Mouse (Mus musculus) midbrain, embryonic 13.5 days (tissue): ENCODE measurements around the gene Arl4c. TPM values are rescaled to one million over a fixed set of nuclear protein-coding genes. Genes with fewer than 3 reads are reported as not detected.

Experiments used
- ATAC-seq: fragments of 200-750 bp; cut with Nextera tagmentation; 2 replicates; pipeline ENCODE4 v1.8.0; 2017; ENCODE audit warnings: mild to moderate bottlenecking, moderate TSS enrichment, moderate library complexity
- H3K27ac ChIP-seq: fragments of 300-500 bp; sonication (generic); 2 replicates; pipeline ENCODE4 v1.5.1; 2015; ENCODE audit warnings: inconsistent platforms, mild to moderate bottlenecking, moderate library complexity
- H3K27me3 ChIP-seq: fragments of 300-500 bp; sonication (generic); 2 replicates; pipeline ENCODE4 v1.6.1; 2015; ENCODE audit warnings: mild to moderate bottlenecking, inconsistent platforms
- H3K36me3 ChIP-seq: fragments of 300-500 bp; sonication (generic); 2 replicates; pipeline ENCODE4 v1.6.1; 2015; ENCODE audit warnings: mild to moderate bottlenecking, inconsistent platforms
- H3K4me1 ChIP-seq: fragments of 300-500 bp; sonication (generic); replicated peaks from 2 replicates; pipeline ENCODE4 v1.6.1; 2015; ENCODE audit warnings: inconsistent platforms
- H3K4me2 ChIP-seq: fragments of 300-500 bp; sonication (generic); replicated peaks from 2 replicates; pipeline ENCODE4 v1.6.1; 2015; ENCODE audit warnings: moderate library complexity, mild to moderate bottlenecking, inconsistent platforms
- H3K4me3 ChIP-seq: fragments of 300-500 bp; sonication (generic); replicated peaks from 2 replicates; pipeline ENCODE4 v1.5.1; 2015; ENCODE audit warnings: mild to moderate bottlenecking, inconsistent platforms
- H3K9ac ChIP-seq: fragments of 300-500 bp; sonication (generic); replicated peaks from 2 replicates; pipeline ENCODE4 v1.6.1; 2015; ENCODE audit warnings: mild to moderate bottlenecking, inconsistent platforms
- H3K9me3 ChIP-seq: fragments of 300-500 bp; sonication (generic); 2 replicates; pipeline ENCODE4 v1.6.1; 2016; ENCODE audit warnings: mild to moderate bottlenecking, inconsistent platforms
- WGBS: fragments of 180-500 bp; shearing (Covaris S2); methylation state at CpG from one replicate; pipeline ENCODE4 v1.1.7; 2015; 5-methylcytosine and 5-hydroxymethylcytosine counted together
- polyA plus RNA-seq: library from polyadenylated mRNA; unstranded; fragments of >200 nt; fragmentation: Nextera tagmentation; extraction: Ambion mirVana; gene quantifications from 2 replicates; pipeline ENCODE4 v1.2.1, GENCODE M21; 2015

The Arl4c gene
- polyA plus RNA-seq, result 45.6 and 47.7 TPM in 2 replicates

- 1% methylated on average over 83 of the region's 91 CpGs for WGBS
- ATAC-seq, result peak; percentile 88
These were observed at the start of gene Arl4c for GRCm38 (mm10) chr1:88701870-88702661. Gene Arl4c (minus strand): TSS chr1:88702221.

DNA sequence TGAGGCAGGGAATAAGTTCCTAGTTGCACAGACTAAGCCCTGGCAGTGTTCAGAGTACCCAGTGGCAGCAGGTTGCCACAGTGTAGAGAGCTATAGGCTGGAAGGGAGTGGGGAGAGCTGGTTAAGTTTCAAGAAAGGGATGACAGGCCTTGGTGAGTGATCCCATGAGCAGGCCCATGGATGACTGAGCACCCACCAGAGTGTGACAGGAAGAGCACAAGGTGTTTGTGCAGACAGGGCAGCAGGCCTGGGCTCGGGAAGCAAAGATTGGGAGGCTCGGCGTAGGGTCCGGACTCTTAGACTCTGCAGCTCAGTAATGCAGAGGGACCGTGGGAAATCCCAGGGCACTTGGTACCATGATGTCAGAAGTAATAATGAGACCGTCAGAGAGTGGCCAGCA, 49.3 kb upstream of the Arl4c start:
- Histone ChIP-seq H3K9ac (no peak overlapping the region; the same call in 1 of the 2 replicates), H3K36me3 (no peaks in the 10 kb centered on the region), H3K9me3 (no peaks in the 10 kb centered on the region), H3K27me3 (peaks cover 3% of the 10 kb centered on the region; the same call in 1 of the 2 replicates), H3K27ac (no peak overlapping the region), H3K4me3 (no peak overlapping the region), H3K4me2 (no peak overlapping the region), H3K4me1 (peaks cover 11% of the 10 kb centered on the region; the same call in 1 of the 2 replicates)
- WGBS, result 64% methylated on average over 6 of the region's 6 CpGs
- 0 out of 2 replicates have a peak, but pooled peaks have one; percentile 27 for ATAC-seq

More at GRCm38 (mm10) chr1:88701870-88702661, at the start of gene Arl4c:
- peak within 1 kb of the TSS; percentile 75 for H3K4me2 ChIP-seq
- peak within 1 kb of the TSS; percentile 98 for H3K27ac ChIP-seq
- H3K4me1 ChIP-seq, result peaks cover 34% of the 10 kb centered on the region
- H3K9ac ChIP-seq, result peak within 1 kb of the TSS; percentile 100
- H3K27me3 ChIP-seq, result peaks cover 5% of the 10 kb centered on the region; the same call in 1 of the 2 replicates
- peak within 1 kb of the TSS; percentile 95 for H3K4me3 ChIP-seq
- no peaks in the 10 kb centered on the region for H3K9me3 ChIP-seq
- H3K36me3 ChIP-seq, result peaks cover 11% of the 10 kb centered on the region

GRCm38 (mm10) chr1:88750576-88750975, 48.6 kb upstream of the Arl4c start:
- H3K9me3 ChIP-seq, result no peaks in the 10 kb centered on the region
- no peak for ATAC-seq
- H3K9ac ChIP-seq, result no peak overlapping the region
- peaks cover 3% of the 10 kb centered on the region; the same call in 1 of the 2 replicates for H3K27me3 ChIP-seq
- H3K36me3 ChIP-seq, result no peaks in the 10 kb centered on the region
- H3K4me2 ChIP-seq, result no peak overlapping the region
- WGBS, result 81% methylated on average over 7 of the region's 7 CpGs
- no peak overlapping the region for H3K27ac ChIP-seq
- H3K4me1 ChIP-seq, result peaks cover 11% of the 10 kb centered on the region; the same call in 1 of the 2 replicates
- no peak overlapping the region for H3K4me3 ChIP-seq

- no peak overlapping the region for H3K4me2 ChIP-seq
- H3K27ac ChIP-seq, result no peak overlapping the region
- H3K36me3 ChIP-seq, result no peaks in the 10 kb centered on the region
- no peak overlapping the region for H3K9ac ChIP-seq
- 91% methylated on average over 3 of the region's 3 CpGs for WGBS
- peaks cover 3% of the 10 kb centered on the region; the same call in 1 of the 2 replicates for H3K27me3 ChIP-seq
- no peaks in the 10 kb centered on the region for H3K9me3 ChIP-seq
- H3K4me3 ChIP-seq, result no peak overlapping the region
- H3K4me1 ChIP-seq, result peaks cover 11% of the 10 kb centered on the region; the same call in 1 of the 2 replicates
- no peak for ATAC-seq
These were observed 48.1 kb upstream of the Arl4c start for GRCm38 (mm10) chr1:88750126-88750525.

GRCm38 (mm10) chr1:88749106-88749505, 47.1 kb upstream of the Arl4c start:
- whole genome bisulfite sequencing, result 73% methylated on average over 8 of the region's 8 CpGs

DNA sequence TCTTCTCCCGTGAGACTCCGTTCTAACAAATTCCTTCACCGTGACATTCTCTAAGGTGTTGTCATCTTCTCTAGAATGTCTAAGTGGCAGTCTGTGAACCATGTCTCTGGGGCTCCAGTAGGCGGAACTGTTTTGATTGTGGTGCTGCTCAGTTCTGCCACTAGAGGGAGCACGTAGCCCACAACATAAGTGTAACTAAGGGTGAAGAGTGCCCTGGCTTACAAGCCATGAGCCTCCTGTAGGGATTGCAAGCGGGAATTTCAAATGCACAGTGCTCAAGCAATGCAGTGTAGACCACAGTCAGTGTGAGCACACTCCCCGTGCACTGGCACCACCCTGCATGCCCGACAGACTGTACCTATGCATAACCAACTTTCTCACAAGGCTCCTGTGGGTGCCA, 43.2 kb upstream of the Arl4c start:
- H3K9me3 ChIP-seq, result no peaks in the 10 kb centered on the region
- 6% methylated on average over 8 of the region's 8 CpGs for WGBS
- no peaks in the 10 kb centered on the region for H3K4me1 ChIP-seq
- H3K27ac ChIP-seq, result no peak overlapping the region
- H3K27me3 ChIP-seq, result peaks cover 3% of the 10 kb centered on the region; the same call in 1 of the 2 replicates
- no peak overlapping the region for H3K4me3 ChIP-seq
- ATAC-seq, result peak; percentile 91
- no peak overlapping the region for H3K4me2 ChIP-seq
- no peak overlapping the region for H3K9ac ChIP-seq
- H3K36me3 ChIP-seq, result no peaks in the 10 kb centered on the region

More at GRCm38 (mm10) chr1:88749106-88749505, 47.1 kb upstream of the Arl4c start:
- H3K9me3 ChIP-seq, result no peaks in the 10 kb centered on the region
- no peak overlapping the region for H3K4me2 ChIP-seq
- no peak overlapping the region for H3K27ac ChIP-seq
- H3K9ac ChIP-seq, result no peak overlapping the region
- ATAC-seq, result no peak
- peaks cover 11% of the 10 kb centered on the region; the same call in 1 of the 2 replicates for H3K4me1 ChIP-seq
- no peak overlapping the region for H3K4me3 ChIP-seq
- H3K36me3 ChIP-seq, result no peaks in the 10 kb centered on the region
- H3K27me3 ChIP-seq, result peaks cover 3% of the 10 kb centered on the region; the same call in 1 of the 2 replicates

DNA sequence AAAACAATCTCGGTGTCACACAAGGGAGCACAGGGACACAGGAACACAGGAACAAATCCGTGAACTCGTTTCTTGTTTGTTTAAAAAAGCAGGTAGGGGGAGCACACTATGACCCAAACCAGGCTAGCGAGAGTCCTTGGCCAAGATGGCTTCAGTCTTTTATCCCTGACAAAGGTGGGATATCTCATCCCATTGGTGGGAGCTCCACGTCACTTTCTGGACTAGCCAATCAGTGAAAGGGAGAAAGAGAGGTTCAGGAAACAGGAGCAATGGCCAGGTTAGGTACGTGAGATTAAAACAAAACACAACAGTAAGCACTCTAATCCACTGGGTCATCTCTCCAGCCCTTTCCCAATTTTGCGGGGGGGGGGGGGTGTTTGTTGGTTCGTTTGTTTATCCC, 42.2 kb upstream of the Arl4c start:
- ATAC-seq, result no peak
- no peak overlapping the region for H3K27ac ChIP-seq
- 78% methylated on average over 8 of the region's 8 CpGs for WGBS
- H3K4me2 ChIP-seq, result no peak overlapping the region
- no peaks in the 10 kb centered on the region for H3K36me3 ChIP-seq
- H3K9ac ChIP-seq, result no peak overlapping the region
- H3K4me3 ChIP-seq, result no peak overlapping the region
- H3K27me3 ChIP-seq, result peaks cover 3% of the 10 kb centered on the region; the same call in 1 of the 2 replicates
- no peaks in the 10 kb centered on the region for H3K9me3 ChIP-seq
- H3K4me1 ChIP-seq, result no peaks in the 10 kb centered on the region

GRCm38 (mm10) chr1:88742372-88742771, 40.4 kb upstream of the Arl4c start:
- no peak overlapping the region for H3K27ac ChIP-seq
- no peaks in the 10 kb centered on the region; the same call in 1 of the 2 replicates for H3K27me3 ChIP-seq
- 51% methylated on average over 7 of the region's 7 CpGs for WGBS
- H3K9me3 ChIP-seq, result no peaks in the 10 kb centered on the region
- H3K4me1 ChIP-seq, result no peaks in the 10 kb centered on the region
- no peak for ATAC-seq
- no peak overlapping the region for H3K4me2 ChIP-seq
- H3K4me3 ChIP-seq, result no peak overlapping the region
- H3K36me3 ChIP-seq, result no peaks in the 10 kb centered on the region
- no peak overlapping the region for H3K9ac ChIP-seq

DNA sequence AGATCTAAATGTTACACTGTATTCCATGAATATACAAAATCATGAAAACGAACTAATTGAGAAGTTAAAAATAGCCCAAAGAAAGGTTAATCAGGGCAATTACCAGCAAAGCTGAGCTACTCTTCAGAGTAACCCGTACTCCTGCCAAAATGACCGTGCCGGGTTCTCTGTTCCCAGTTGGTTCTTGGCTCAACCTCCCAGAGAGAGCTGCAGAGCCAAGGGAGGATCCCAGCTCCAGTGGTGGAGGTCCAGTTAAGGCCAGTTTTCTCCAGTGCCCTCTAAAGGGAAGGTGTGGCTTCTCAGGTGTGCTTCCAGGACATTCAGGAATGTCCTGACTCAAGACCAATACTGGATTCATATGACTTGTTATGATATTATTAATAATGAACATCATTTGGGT, 37.5 kb upstream of the Arl4c start:
- H3K4me3 ChIP-seq, result no peak overlapping the region
- H3K9me3 ChIP-seq, result no peaks in the 10 kb centered on the region
- 96% methylated on average over 4 of the region's 4 CpGs for WGBS
- H3K27me3 ChIP-seq, result no peaks in the 10 kb centered on the region
- H3K9ac ChIP-seq, result no peak overlapping the region
- no peaks in the 10 kb centered on the region for H3K36me3 ChIP-seq
- no peaks in the 10 kb centered on the region for H3K4me1 ChIP-seq
- no peak overlapping the region for H3K4me2 ChIP-seq
- H3K27ac ChIP-seq, result no peak overlapping the region
- no peak for ATAC-seq

DNA sequence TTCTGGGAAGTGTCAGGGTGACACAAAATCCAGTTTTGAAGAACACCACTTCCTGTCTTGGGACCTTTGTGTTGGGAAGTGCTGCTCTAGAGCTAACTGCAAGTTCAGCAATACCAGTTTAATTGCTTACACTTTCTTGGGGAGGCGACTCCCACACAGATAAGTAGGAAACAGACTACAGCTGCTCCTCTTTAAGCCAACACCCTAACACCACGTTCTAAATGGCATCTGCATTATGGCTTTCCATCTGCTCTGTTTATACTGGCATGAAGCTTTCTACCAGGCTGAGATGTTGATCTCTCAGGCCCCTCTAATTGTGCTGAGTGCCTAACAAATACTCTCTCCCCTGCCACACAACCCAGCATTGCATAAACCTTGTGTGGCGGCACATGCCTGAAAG, 36.9 kb upstream of the Arl4c start:
- Histone ChIP-seq H3K4me1 (no peaks in the 10 kb centered on the region), H3K9ac (no peak overlapping the region), H3K9me3 (no peaks in the 10 kb centered on the region), H3K4me2 (no peak overlapping the region), H3K4me3 (no peak overlapping the region), H3K36me3 (no peaks in the 10 kb centered on the region), H3K27me3 (no peaks in the 10 kb centered on the region), H3K27ac (no peak overlapping the region)
- no peak for ATAC-seq
- 82% methylated on average over 3 of the region's 3 CpGs for WGBS

DNA sequence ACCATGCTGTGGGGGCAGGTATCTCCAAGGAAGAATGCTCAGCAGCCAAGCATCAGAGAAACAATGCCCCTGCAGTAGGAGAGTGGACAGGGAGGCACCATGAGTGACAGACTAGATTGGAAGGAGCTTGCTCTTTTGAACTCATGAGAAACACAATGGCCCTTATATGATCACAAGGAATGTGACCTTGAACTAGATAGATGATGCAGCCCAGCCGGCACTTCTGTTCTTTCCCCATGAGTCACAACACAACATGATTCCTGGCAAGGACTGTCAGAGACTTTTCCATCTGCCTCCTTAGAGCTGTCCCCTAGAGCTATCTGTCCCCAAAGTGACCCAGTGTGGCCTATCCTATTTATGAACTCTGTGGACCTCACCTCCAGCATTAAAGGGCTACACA, 27.5 kb upstream of the Arl4c start:
- ATAC-seq, result no peak
- Histone ChIP-seq H3K4me3 (no peak overlapping the region), H3K27ac (no peak overlapping the region), H3K27me3 (no peaks in the 10 kb centered on the region), H3K4me1 (no peaks in the 10 kb centered on the region), H3K9me3 (no peaks in the 10 kb centered on the region), H3K36me3 (no peaks in the 10 kb centered on the region), H3K4me2 (no peak overlapping the region), H3K9ac (no peak overlapping the region)
- 93% methylated on average over 1 of the region's 1 CpGs for WGBS

GRCm38 (mm10) chr1:88727369-88727768, 25.3 kb upstream of the Arl4c start:
- Histone ChIP-seq H3K4me1 (no peaks in the 10 kb centered on the region), H3K27me3 (no peaks in the 10 kb centered on the region), H3K27ac (no peak overlapping the region), H3K9me3 (no peaks in the 10 kb centered on the region), H3K4me2 (no peak overlapping the region), H3K36me3 (no peaks in the 10 kb centered on the region), H3K4me3 (no peak overlapping the region), H3K9ac (no peak overlapping the region)
- ATAC-seq, result no peak
- 92% methylated on average over 1 of the region's 1 CpGs for WGBS
